Mouse (Mus musculus) liver, embryonic 16.5 days (tissue): ENCODE data around the gene Scg2. TPM values are rescaled to one million over a fixed set of nuclear protein-coding genes. Genes with fewer than 3 reads are reported as not detected.

Experiments
- ATAC-seq: fragments of 200-750 bp; cut with Nextera tagmentation; 2 replicates; pipeline ENCODE4 v1.8.0; 2017; ENCODE audit warnings: low read depth, mild to moderate bottlenecking, moderate number of reproducible peaks, moderate library complexity
- H3K27ac ChIP-seq: fragments of 300-500 bp; sonication (generic); 2 replicates; pipeline ENCODE4 v1.5.1; 2014; ENCODE audit warnings: mild to moderate bottlenecking, low read length
- H3K27me3 ChIP-seq: fragments of 300-500 bp; sonication (generic); 2 replicates; pipeline ENCODE4 v1.6.1; 2014; ENCODE audit warnings: low read depth, low read length, mixed read lengths; ENCODE audit not compliant: control insufficient read depth, insufficient read depth
- H3K36me3 ChIP-seq: fragments of 300-500 bp; sonication (generic); 2 replicates; pipeline ENCODE4 v1.6.1; 2014; ENCODE audit warnings: mild to moderate bottlenecking; ENCODE audit not compliant: control insufficient read depth, insufficient read depth
- H3K4me1 ChIP-seq: fragments of 300-500 bp; sonication (generic); 2 replicates; pipeline ENCODE4 v1.6.1; 2014; ENCODE audit warnings: low read depth, low read length, mixed read lengths; ENCODE audit not compliant: control insufficient read depth
- H3K4me2 ChIP-seq: fragments of 300-500 bp; sonication (generic); 2 replicates; pipeline ENCODE4 v1.6.1; 2014; ENCODE audit warnings: low read depth, low read length, mixed read lengths
- H3K4me3 ChIP-seq: fragments of 300-500 bp; sonication (generic); 2 replicates; pipeline ENCODE4 v1.5.1; 2014; ENCODE audit warnings: low read depth, mild to moderate bottlenecking, low read length
- H3K9ac ChIP-seq: fragments of 300-500 bp; sonication (generic); 2 replicates; pipeline ENCODE4 v1.6.1; 2014; ENCODE audit warnings: low read depth, low read length
- H3K9me3 ChIP-seq: fragments of 300-500 bp; sonication (generic); replicated peaks from 2 replicates; pipeline ENCODE4 v1.6.1; 2016; ENCODE audit warnings: low read length; ENCODE audit not compliant: control insufficient read depth
- WGBS: fragments of 180-500 bp; shearing (Covaris S2); extraction: QIAGEN DNeasy Blood & Tissue Kit; methylation state at CpG from one replicate; pipeline ENCODE4 v1.1.7; 2014; ENCODE audit not compliant: insufficient replicate concordance; 5-methylcytosine and 5-hydroxymethylcytosine counted together
- polyA plus RNA-seq: library from polyadenylated mRNA; unstranded; fragments of >200 nt; fragmentation: Nextera tagmentation; extraction: Ambion mirVana; gene quantifications from 2 replicates; pipeline ENCODE4 v1.2.1, GENCODE M21; 2015

Scg2 gene
- polyA plus RNA-seq, 1 experiment from 2014 or later = 0.19 TPM

GRCm38 (mm10) chr1:79449943-79450342 lies 10.0 kb upstream of the Scg2 start:
- no peaks in the 10 kb centered on the region for H3K4me1 ChIP-seq
- H3K9ac ChIP-seq = no peak overlapping the region
- H3K4me3 ChIP-seq = no peak overlapping the region
- no peaks in the 10 kb centered on the region for H3K36me3 ChIP-seq
- WGBS = 21% methylated on average over 6 of the region's 6 CpGs
- ATAC-seq = no peak
- H3K4me2 ChIP-seq = no peak overlapping the region
- no peaks in the 10 kb centered on the region for H3K27me3 ChIP-seq
- H3K9me3 ChIP-seq = no peaks in the 10 kb centered on the region
- no peak overlapping the region for H3K27ac ChIP-seq

- no peak overlapping the region for H3K4me3 ChIP-seq
- H3K27ac ChIP-seq = no peak overlapping the region
- no peak for ATAC-seq
- no peaks in the 10 kb centered on the region for H3K4me1 ChIP-seq
- H3K4me2 ChIP-seq = no peak overlapping the region
- H3K36me3 ChIP-seq = no peaks in the 10 kb centered on the region
- no peaks in the 10 kb centered on the region for H3K27me3 ChIP-seq
- H3K9me3 ChIP-seq = no peaks in the 10 kb centered on the region
- 72% methylated on average over 4 of the region's 4 CpGs for whole genome bisulfite sequencing
- no peak overlapping the region for H3K9ac ChIP-seq
Measured at GRCm38 (mm10) chr1:79445586-79445985, 5.7 kb upstream of the Scg2 start.

DNA sequence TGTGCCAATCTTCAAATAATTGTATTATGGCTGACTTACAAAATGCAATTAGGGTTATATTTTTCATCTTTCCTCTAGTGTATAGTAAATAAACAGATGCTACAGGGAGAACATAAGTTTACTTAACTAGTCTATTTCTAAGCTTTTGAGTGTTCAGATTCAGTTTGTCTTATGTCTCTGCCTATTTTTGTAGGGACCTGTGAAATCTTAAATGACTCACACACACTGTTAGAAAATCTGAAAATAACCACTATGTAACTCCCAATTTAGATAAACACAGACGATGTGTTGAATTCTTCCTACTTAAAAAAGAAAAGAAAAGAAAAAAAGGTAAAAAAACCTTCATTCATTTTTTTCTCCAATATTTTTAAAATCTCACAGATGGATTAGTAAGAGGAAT lies 2.2 kb downstream of the Scg2 start:
- WGBS = 55% methylated on average over 1 of the region's 1 CpGs

GRCm38 (mm10) chr1:79436671-79437070 lies 3.2 kb downstream of the Scg2 start:
- Histone ChIP-seq H3K4me1 (no peaks in the 10 kb centered on the region), H3K27me3 (no peaks in the 10 kb centered on the region), H3K4me3 (no peak overlapping the region), H3K9me3 (no peaks in the 10 kb centered on the region), H3K4me2 (no peak overlapping the region), H3K9ac (no peak overlapping the region), H3K27ac (no peak overlapping the region), H3K36me3 (no peaks in the 10 kb centered on the region)
- WGBS = 67% methylated on average over 8 of the region's 8 CpGs
- ATAC-seq = no peak

More for the DNA sequence above, 2.2 kb downstream of the Scg2 start:
- H3K27me3 ChIP-seq = no peaks in the 10 kb centered on the region
- no peak overlapping the region for H3K9ac ChIP-seq
- no peaks in the 10 kb centered on the region for H3K9me3 ChIP-seq
- H3K4me1 ChIP-seq = no peaks in the 10 kb centered on the region
- H3K4me3 ChIP-seq = no peak overlapping the region
- no peak overlapping the region for H3K27ac ChIP-seq
- H3K36me3 ChIP-seq = no peaks in the 10 kb centered on the region
- ATAC-seq = no peak
- no peak overlapping the region for H3K4me2 ChIP-seq

DNA sequence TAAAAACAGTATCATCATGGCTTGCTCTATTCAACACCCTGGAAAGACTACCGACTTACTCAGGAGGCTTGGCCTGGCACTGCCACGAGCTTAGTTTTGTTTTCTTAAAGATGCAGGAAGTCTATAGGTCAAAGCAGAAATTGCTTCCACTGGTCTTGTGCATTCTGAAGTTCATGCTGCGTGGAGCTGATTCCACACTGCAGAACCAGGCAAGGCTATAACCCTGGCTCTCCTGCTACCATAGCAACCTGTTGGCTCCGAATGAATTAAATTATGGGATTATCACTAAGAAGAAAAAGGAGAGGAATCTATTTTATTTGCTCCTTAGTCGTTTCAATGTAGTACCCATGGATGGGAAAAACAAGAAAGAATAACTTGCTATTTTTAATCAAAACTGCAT lies 10.9 kb downstream of the Scg2 start:
- Histone ChIP-seq H3K27ac (no peak overlapping the region), H3K27me3 (no peaks in the 10 kb centered on the region), H3K9ac (no peak overlapping the region), H3K4me2 (no peak overlapping the region), H3K9me3 (no peaks in the 10 kb centered on the region), H3K4me1 (no peaks in the 10 kb centered on the region), H3K4me3 (no peak overlapping the region), H3K36me3 (no peaks in the 10 kb centered on the region)
- ATAC-seq = no peak
- WGBS = 50% methylated on average over 5 of the region's 5 CpGs

DNA sequence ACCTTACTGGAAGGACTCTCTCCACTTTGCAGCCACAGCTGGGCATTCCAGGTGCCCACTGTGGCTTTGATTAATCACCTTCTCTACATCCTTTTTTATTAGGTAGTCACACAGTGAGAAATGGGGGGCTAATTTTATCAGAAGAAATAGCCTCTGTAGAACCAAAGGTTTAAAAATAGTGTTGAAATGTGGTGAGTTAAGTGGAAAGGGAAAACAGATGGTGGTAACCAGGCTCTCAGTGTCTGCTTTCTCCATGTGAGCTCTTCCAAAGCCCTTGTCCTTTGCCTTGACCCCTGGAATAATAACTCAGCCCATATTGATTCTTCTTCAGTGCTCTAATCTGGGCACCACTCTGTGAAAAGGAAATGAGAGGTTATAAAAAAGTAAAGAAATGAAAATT lies 24.4 kb downstream of the Scg2 start:
- no peak overlapping the region for H3K4me2 ChIP-seq
- no peak overlapping the region for H3K4me3 ChIP-seq
- no peak overlapping the region for H3K9ac ChIP-seq
- no peaks in the 10 kb centered on the region for H3K36me3 ChIP-seq
- no peak overlapping the region for H3K27ac ChIP-seq
- no peak for ATAC-seq
- H3K4me1 ChIP-seq = no peaks in the 10 kb centered on the region
- no peaks in the 10 kb centered on the region for H3K27me3 ChIP-seq
- H3K9me3 ChIP-seq = no peaks in the 10 kb centered on the region

DNA sequence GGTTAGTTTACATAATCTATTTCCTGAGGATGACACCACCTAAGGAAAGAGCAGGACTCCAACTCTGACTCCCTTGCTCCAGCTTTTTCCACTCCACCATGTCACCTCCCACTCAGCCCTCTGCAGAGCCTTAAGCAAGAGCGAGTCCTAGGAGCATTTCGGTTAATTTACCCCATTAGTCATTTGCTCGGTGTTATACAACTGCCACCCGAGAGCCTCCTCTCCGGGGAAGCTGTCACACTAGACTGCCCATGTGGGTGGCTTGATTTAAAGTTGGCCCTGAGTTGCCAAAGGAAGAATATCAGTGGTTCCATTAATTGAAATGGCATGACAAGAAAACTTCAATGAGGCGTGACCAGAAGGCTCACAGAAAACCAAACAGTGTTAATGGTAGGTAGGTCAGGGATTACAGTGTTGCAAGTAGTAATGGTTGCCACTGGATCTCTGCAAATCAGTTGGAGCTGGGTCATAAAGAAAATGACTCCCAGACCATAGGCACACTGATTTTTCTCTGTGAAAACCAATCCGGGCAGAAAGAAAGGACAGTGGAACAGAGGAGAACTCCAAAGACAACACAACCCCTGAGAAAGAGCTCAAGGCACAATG lies 33.5 kb downstream of the Scg2 start:
- 69% methylated on average over 7 of the region's 7 CpGs for WGBS
- no peaks in the 10 kb centered on the region for H3K27me3 ChIP-seq
- H3K36me3 ChIP-seq = no peaks in the 10 kb centered on the region
- no peak overlapping the region for H3K9ac ChIP-seq
- H3K4me2 ChIP-seq = no peak overlapping the region
- H3K9me3 ChIP-seq = no peaks in the 10 kb centered on the region
- no peak for ATAC-seq
- no peak overlapping the region for H3K4me3 ChIP-seq
- H3K27ac ChIP-seq = no peak overlapping the region
- H3K4me1 ChIP-seq = no peaks in the 10 kb centered on the region

DNA sequence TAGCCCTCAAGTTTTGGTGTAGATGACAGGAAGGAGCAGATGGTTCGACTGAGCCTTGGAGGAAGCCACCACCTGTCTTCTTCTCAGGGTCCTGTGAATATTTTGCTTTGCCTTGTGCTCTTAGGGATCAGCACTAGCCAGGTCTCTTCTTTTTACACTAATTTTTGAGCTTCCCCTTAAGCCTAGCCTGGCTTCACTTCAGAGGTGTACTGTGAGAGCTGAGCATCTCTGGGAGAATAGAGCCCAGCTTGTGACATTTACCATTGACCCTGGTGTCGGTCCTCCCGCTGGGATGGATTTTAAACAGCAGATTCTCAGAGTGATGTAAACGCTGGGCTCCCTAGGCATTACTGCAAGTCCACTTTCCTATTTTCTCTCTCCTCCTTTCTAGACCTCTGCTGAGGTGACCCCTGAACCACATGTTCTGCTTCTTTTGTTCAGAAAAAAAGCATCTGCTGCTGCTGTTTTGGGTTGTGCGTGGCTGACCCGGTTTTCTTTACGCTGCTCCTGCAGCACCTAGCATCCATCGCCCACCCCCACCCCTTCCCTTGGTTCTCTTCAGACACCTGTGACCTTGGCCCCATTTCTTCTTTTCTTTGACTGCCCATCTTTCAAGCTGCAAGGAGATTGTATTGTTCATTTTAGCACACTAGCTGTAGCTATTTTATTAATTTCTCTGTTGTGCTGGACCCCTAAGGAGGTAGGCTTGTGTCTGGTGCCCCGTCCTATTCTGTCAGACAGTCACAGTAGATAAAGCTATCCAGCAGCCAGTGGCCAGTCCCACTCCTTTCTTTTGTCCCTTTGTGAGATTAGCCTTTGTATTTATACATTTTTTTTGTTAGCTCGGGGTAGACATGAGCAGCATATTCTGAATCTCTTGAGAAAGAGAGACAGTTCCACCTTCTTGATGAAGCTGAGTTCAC lies 38.6 kb downstream of the Scg2 start:
- Histone ChIP-seq H3K9me3 (no peaks in the 10 kb centered on the region), H3K4me3 (no peak overlapping the region), H3K27ac (no peak overlapping the region), H3K36me3 (no peaks in the 10 kb centered on the region), H3K27me3 (no peaks in the 10 kb centered on the region), H3K4me1 (no peaks in the 10 kb centered on the region), H3K9ac (no peak overlapping the region), H3K4me2 (no peak overlapping the region)
- WGBS = 53% methylated on average over 10 of the region's 10 CpGs
- no peak for ATAC-seq

DNA sequence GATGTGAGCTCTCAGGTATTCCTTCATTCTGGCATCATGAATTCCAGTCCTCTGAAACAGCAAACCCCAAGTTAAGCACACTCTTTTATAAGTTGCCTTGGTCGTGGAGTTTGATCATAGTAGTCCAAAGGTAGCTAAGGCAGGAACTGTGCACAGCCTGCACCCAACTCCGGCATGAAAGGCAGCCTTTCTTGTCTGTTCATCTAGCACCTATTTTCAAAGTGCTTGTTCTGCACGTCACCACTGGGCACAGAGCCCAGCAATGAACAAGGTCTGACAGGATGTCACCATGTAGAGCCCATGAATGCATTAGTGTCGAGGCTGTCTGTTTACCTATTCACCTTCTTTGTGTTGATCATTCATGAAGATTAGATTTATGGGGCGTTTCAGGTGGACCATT lies 39.6 kb downstream of the Scg2 start:
- no peaks in the 10 kb centered on the region for H3K36me3 ChIP-seq
- no peak overlapping the region for H3K4me3 ChIP-seq
- H3K9ac ChIP-seq = no peak overlapping the region
- WGBS = 53% methylated on average over 5 of the region's 5 CpGs
- H3K27ac ChIP-seq = no peak overlapping the region
- ATAC-seq = no peak
- no peak overlapping the region for H3K4me2 ChIP-seq
- H3K4me1 ChIP-seq = no peaks in the 10 kb centered on the region
- no peaks in the 10 kb centered on the region for H3K27me3 ChIP-seq
- no peaks in the 10 kb centered on the region for H3K9me3 ChIP-seq
